Mouse (Mus musculus) layer of hippocampus, postnatal 36 days (tissue): ENCODE measurements around the gene Tas1r1. TPM values are rescaled to one million over a fixed set of nuclear protein-coding genes. Genes with fewer than 3 reads are reported as not detected.

Experiments
- DNase-seq, 2 experiments: peaks; one replicate each; pipeline ENCODE4 v3.0.0; 2022
- total RNA-seq, 2 experiments: library from RNA; stranded (reverse); gene quantifications; 2 replicates each; pipeline ENCODE4 v1.2.3; 2021

The Tas1r1 gene
- total RNA-seq, 2 experiments from 2014 or later: 0.33 to 0.62 TPM

GRCm38 (mm10) chr4:152009076-152010051, 29.0 kb downstream of the Tas1r1 start:
- DNase-seq: peak; percentile 71 to 74

DNA sequence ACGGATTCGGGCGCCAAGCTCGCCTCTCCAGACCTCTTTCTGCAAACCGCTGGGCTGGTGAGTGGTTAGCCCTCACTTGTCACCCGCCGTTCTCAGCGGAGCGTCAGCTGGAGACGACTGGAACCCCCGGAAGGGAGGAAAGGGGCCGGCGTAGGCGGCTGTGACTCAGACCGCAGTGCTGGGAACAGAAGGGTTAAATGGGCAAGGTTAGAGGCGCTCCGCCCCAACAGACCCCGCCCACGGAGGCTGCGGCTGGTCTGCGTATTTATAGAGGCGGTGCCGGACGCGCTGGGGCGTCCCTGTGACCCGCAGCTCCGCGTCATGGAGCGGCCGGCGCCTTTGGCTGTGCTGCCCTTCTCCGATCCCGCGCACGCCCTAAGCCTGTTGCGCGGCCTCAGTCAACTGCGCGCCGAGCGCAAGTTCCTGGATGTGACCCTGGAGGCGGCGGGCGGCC, 29.7 kb downstream of the Tas1r1 start, which contains the start of gene Klhl21:
Gene Klhl21, plus strand, starts transcription at position 182 of the 454 bp plus-strand sequence.
- DNase-seq: peak; percentile 91 to 92

DNA sequence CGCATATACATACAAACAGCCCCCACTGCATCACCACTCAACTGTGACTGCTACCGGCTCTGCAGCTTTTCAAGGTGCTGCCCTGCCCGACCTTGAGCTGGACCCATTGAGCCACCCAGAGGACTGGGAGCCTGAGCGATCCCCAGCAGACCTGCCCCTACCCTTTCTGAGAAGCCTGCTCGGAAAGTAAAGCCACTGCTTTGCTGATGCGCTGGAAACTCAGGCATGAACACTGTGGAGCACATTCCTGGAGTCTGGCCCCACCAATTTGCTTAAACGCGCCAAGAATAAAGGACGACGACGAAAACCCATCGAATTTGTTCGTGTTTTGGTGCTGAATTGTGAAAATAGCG, 30.2 kb downstream of the Tas1r1 start:
- no peak for DNase-seq

GRCm38 (mm10) chr4:152007481-152008147, 30.8 kb downstream of the Tas1r1 start:
- DNase-seq: no peak

- no peak for DNase-seq
Measured at GRCm38 (mm10) chr4:152006812-152007211, 31.6 kb downstream of the Tas1r1 start.

- DNase-seq: no peak
Measured at GRCm38 (mm10) chr4:152006137-152006536, 32.2 kb downstream of the Tas1r1 start.

- no peak for DNase-seq
Measured at GRCm38 (mm10) chr4:152002063-152002462, 36.3 kb downstream of the Tas1r1 start.

DNA sequence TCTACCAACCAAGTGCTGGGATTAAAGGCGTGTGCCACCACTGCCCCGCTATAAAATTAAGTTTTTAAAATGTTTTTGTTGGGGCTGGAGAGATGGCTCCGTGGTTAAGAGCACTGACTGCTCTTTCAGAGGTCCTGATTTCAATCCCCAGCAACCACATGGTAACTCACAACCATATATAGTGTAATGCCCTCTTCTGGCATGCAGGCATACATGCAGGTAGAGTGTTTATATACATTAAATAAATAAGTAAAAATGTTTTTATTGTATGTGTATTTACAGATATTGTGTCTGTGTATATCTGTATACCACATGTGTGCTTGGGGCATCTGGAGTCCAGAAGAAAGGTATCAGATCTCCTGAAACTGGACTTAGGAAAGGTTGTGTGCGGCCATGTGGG, 37.0 kb downstream of the Tas1r1 start:
- DNase-seq: no peak

- no peak for DNase-seq
Measured at GRCm38 (mm10) chr4:152000906-152001305, 37.5 kb downstream of the Tas1r1 start.

- no peak for DNase-seq
Measured at GRCm38 (mm10) chr4:151999481-151999880, 38.9 kb downstream of the Tas1r1 start.

DNA sequence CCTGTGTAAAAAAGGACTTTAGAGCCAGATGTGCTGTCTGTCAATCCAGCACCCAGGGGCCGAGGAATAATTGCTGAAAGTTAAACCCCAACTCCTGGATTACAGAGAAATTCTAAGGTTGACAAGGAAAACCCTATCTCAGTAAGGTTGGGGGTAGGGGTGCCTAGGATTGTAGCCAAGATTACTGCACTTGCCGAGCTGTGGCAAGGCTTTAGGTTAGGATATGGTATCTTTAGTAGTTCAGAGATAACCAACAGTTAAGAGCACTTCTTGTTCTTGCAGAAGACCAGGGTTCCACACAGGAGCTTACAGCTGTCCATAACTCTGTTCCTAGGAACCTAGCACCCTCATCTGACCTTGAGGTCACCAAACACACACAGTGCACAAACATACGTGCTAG, 40.7 kb downstream of the Tas1r1 start:
- no peak for DNase-seq

DNA sequence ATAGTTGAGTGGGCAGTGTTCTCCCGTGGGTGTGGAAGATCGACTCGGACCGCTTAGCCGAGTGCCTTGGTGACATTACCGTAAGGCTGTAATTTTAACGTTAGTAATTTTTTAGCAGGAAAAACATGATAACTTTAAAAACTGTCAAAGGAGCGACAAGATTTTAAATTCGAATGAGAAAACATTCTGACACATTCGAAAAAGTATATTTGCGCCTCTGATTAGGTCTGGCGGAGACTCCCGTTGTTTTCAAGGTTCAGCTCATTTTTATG, 41.5 kb downstream of the Tas1r1 start:
- no peak for DNase-seq

DNA sequence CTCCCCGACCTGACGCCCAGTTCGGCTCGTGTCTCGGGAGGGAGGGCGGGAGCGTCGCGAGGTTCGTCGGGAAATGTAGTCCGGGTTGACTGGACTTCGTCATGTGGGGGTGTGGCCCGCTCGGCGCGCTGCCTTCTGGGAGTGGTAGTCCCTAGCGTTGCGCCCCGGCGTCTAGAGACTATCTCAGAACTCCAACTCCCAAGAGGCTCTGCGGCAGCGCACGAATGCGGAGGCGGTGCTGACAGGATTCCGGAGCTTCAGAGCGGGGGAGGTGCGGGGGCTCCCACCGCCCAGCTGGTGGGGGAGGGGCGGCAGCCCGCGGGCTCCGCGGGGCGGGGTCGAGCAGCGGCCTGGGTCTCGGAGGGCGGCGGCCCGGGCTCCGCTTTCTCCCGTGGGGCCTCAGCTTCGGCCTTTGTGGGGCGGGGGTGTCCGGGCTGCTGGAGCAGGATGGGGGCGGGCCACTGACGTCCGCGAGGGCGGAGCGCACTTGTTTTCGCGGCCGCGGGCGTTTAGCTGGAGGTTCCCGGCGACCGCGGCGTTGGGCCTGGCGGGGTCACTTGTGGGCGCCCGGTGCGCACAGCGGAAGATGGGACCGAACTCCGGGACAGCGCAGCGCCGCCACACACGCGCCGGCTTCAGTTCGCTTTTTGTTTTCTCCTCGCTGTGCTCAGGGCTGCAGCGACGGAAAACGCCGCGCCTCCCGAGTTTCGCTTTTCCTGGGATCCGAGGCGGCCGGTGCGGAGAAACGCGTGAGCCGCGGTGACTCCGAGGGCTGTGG, 42.0 kb downstream of the Tas1r1 start, which contains the start of gene Phf13:
Gene Phf13, minus strand, starts transcription at position 86 of the 778 bp plus-strand sequence.
- peak; percentile 98 to 99 for DNase-seq

GRCm38 (mm10) chr4:151995371-151996172, 42.8 kb downstream of the Tas1r1 start:
- DNase-seq: peak in 1 of 2 experiments; percentile 47

- no peak for DNase-seq
Measured at GRCm38 (mm10) chr4:151994228-151995171, 43.9 kb downstream of the Tas1r1 start.

GRCm38 (mm10) chr4:151993035-151993434, 45.3 kb downstream of the Tas1r1 start:
- DNase-seq: no peak

DNA sequence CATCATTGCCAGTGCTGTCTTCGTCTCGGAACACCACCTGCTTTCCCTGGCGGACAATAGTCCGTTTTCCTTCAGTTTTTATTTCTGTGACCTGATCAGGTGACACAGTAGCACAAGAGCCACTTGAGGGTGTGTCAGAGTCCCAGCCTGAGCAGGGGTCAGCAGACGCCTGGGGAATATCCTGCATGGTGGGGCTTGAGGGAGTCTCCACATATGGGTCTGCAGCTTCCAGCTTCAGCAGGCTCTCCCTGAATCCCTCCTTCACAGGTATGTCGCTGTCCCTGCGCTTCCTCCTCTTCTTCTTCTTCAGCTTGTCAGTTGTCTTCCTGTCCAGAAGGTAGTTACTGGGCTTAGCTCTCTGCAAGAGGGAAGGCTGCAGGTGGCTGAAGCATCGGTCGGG, 46.3 kb downstream of the Tas1r1 start:
- no peak for DNase-seq

DNA sequence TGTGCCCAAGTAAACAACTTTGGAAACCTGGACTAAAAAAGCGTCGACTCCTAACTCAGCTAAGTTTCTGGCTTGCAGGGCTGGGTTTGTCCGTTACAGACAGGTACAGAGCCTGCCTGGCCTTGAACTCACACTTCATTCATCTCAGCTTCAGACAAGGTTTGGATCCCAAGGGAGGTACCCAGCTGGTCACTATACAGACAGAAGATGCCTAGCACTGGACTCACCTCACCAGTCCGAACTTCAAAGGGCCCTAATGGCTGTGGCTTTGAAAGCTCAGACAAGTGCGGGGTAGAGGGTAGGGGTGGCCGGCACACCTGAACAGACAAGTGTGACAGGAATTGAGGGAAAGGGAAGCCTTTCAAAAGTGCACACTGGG, 49.3 kb downstream of the Tas1r1 start:
- DNase-seq: no peak

DNA sequence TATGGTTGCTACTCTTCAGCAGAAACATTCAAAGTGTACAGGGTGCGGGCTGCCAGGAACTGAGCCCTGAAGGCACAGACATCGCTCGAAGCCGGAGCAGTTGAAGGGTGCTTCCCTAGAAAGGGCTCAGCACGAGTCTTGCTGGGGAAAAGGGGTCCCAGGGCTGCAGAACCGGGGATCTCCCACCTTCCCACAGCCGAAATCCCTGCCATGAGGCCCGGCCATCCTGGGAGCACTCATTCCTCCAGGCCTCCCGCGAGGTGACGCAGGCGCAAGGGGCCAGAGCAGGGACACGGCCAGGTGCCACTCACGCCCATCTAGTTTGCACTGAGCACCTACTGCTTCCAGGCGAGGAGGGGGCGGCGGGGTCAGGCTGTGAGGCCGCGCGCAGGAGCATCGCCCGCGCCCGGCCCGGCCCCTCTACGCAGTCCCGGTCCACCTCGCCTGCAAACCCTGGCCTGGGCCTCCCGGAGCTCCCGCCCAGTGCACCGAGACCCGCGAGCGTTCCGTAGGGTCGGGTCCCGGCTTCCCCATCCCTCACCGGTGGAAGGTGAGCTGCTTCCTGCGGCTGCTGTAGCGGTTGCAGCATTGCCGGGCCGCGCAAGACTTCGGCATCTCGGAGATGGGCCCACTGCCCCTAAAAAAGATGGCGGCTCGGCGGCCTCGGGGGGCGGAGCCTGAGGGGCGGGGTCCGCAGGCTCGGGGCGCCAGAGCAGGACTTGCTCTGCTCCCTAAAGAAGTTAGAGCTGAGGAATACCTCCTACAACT, 49.8 kb downstream of the Tas1r1 start, which contains the start of gene Thap3:
Gene Thap3, minus strand, starts transcription at position 656 of the 768 bp plus-strand sequence.
- DNase-seq: peak; percentile 85

DNA sequence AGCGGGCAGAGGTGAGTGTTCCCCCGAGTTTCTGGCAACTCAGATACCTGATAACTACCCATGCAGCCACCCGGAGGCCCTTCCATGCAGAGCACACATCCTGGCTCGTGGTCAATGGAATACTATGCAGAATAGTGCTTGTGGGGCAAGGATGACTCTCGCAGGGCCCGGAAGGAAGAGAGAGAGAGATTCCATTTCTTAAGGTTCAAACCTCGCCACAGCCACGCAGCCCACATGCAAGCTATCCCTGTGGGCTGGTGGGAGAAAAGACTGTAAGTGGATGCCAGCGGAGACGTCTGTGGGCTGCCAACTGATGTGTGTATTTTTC, 50.4 kb downstream of the Tas1r1 start:
- no peak for DNase-seq
